Mouse (Mus musculus) heart, postnatal 10 days (tissue): ENCODE measurements around the gene Syt9. TPM values are rescaled to one million over a fixed set of nuclear protein-coding genes. Genes with fewer than 3 reads are reported as not detected.

Source experiments
- DNase-seq, 2 experiments: peaks; one replicate each; pipeline ENCODE4 v3.0.0; 2021
- intact Hi-C: fragments of 180-260 bp; cut with DNase I; formaldehyde crosslinking; loops from one replicate; pipeline ENCODE4 v1.15.1; 2025
- total RNA-seq, 2 experiments: library from RNA; stranded (reverse); gene quantifications; 2 replicates each; pipeline ENCODE4 v1.2.3; 2021

The Syt9 gene
- total RNA-seq, 2 experiments from 2014 or later = 0.10 to 0.15 TPM

- intact Hi-C loops = no loop called here
- DNase-seq = no peak
Measured at GRCm38 (mm10) chr7:107597956-107598355, 227.4 kb downstream of the Syt9 start.

Other genes starting within 250 kb of the Syt9 start
- gene Olfr715, start 239.6 kb upstream of the Syt9 start, total RNA-seq = not detected
- not detected for gene Olfr716, start 232.4 kb upstream of the Syt9 start, total RNA-seq
- gene Nlrp14, start 203.7 kb upstream of the Syt9 start, total RNA-seq = not detected
- gene Rbmxl2, start 161.3 kb upstream of the Syt9 start, total RNA-seq = under 1 TPM; 0.17 to 0.34 TPM
- gene Olfml1, start 196.7 kb downstream of the Syt9 start, total RNA-seq = 1 to 10 TPM; 8.0 to 9.5 TPM
- gene Ppfibp2, start 224.5 kb downstream of the Syt9 start, total RNA-seq = 10 to 100 TPM; 13.0 to 17.5 TPM